Comparison of ENCODE assay signal across 10 mouse cellular contexts in the genomic region with DNA sequence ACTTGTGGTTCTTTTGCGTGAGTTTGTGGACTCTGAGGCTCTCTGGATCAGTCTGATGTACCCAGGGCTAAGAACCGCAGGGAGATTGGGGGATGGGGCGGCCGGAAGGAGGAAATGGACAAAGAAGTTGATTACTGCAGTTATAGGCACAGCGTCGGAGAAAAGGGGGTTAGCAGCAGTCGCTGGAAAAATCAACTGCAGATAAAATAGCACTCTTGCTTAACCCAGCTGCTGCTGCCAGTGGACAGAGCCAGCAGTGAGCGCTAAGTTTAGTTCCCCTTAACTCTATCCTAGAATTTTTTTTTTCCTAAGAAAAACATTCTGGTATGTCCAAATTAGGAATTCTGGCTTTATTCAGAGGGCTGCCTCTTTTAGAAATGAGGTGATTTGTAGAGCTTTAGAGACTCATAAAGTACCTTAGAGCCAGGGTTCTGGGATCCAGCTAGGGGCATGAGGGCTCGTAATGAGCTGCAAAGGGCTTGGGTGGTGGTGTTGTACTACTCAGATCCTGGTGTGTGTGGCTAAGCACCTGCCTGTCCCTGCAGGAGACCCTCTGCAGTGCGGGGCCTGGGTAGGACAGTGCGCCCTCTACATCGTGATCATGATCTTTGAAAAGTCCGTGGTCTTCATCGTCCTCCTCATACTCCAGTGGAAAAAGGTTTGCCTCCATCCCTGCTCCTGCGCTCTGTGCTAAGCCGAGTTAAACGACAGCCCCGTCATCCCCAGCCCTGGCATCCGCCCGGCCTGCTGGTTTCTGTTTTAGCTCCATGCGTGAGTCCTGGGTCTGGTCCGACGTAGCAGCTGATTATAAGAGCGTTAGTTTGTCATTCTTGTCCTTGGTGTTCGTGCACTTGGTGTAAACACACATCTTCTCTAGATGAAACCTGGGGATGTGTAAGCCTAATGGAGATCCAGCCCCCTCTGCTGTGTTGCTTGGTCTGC. TPM values are rescaled to one million over a fixed set of nuclear protein-coding genes. Genes with fewer than 3 reads are reported as not detected.
DNase-seq lines count a peak whose midpoint lies in the region; ATAC-seq lines count a peak whose summit lies in the region.
"Had no signal": no experiment of that assay in that cellular context is flagged by ENCODE, and none has a peak within 500 bp of the region (broad histone marks: within the 10 kb centered on the region; RNA-seq: fewer than 3 reads in every experiment).

No protein-coding gene starts in this region.

- H3K4me2 ChIP-seq in heart, embryonic 13.5 days: peak overlapping the region; percentile 28
- H3K4me2 ChIP-seq in limb, embryonic 15.5 days: peak overlapping the region; percentile 19; the same call in 1 of the 2 replicates

- DNase-seq in right cerebral cortex, postnatal 4 days: peak; percentile 27
- DNase-seq in right cerebral cortex, postnatal 25 days: no peak
- DNase-seq in telencephalon, adult 2 months (ENCODE audit: low read depth, low spot score): peak; percentile 52
- DNase-seq in cerebellum, adult 11 months: no peak
- no peak for DNase-seq in adrenal gland, postnatal 36 days
- DNase-seq: cerebellum, postnatal 14 days had no signal

- H3K27me3 ChIP-seq in heart, embryonic 13.5 days (replicated peaks): no peaks in the 10 kb centered on the region
- no peaks in the 10 kb centered on the region for H3K27me3 ChIP-seq in limb, embryonic 15.5 days

- no peaks in the 10 kb centered on the region for H3K9me3 ChIP-seq in heart, embryonic 13.5 days
- no peaks in the 10 kb centered on the region for H3K9me3 ChIP-seq in limb, embryonic 15.5 days

- ATAC-seq in heart, embryonic 13.5 days (ENCODE audit: extremely low read depth, insufficient number of reproducible peaks, low FRiP score, low TSS enrichment): no peak
- ATAC-seq in limb, embryonic 15.5 days (ENCODE audit: insufficient number of reproducible peaks, low FRiP score, low TSS enrichment, low read depth): peak; percentile 68
- ATAC-seq in inflammation-experienced regulatory T-cells, adult 6 months: no peak

- peaks cover 39% of the 10 kb centered on the region for H3K4me1 ChIP-seq in heart, embryonic 13.5 days
- H3K4me1 ChIP-seq in limb, embryonic 15.5 days: peaks cover 22% of the 10 kb centered on the region

- no peak overlapping the region for H3K4me3 ChIP-seq in heart, embryonic 13.5 days
- no peak overlapping the region for H3K4me3 ChIP-seq in limb, embryonic 15.5 days

- H3K36me3 ChIP-seq in heart, embryonic 13.5 days: peaks cover 44% of the 10 kb centered on the region
- peaks cover 40% of the 10 kb centered on the region for H3K36me3 ChIP-seq in limb, embryonic 15.5 days

- peak overlapping the region; percentile 93 for H3K27ac ChIP-seq in heart, embryonic 13.5 days (replicated peaks)
- H3K27ac ChIP-seq in limb, embryonic 15.5 days: peak overlapping the region; percentile 86

- WGBS in heart, embryonic 13.5 days: 60% methylated on average over 25 of the region's 25 CpGs
- WGBS in limb, embryonic 15.5 days: 52% methylated on average over 25 of the region's 25 CpGs

- peak overlapping the region; percentile 61 for H3K9ac ChIP-seq in heart, embryonic 13.5 days
- H3K9ac ChIP-seq in limb, embryonic 15.5 days: no peak overlapping the region

RNA-seq across cellular contexts. Expression of a gene that starts 8.5 kb away (rescaled TPM):
- polyA plus RNA-seq in heart, embryonic 13.5 days (2015; fragmentation: Nextera tagmentation; extraction: Ambion mirVana): 2.5 and 2.6 TPM in 2 replicates
- polyA plus RNA-seq in limb, embryonic 15.5 days (2015; fragmentation: Nextera tagmentation; extraction: Ambion mirVana): 20.0 and 42.6 TPM in 2 replicates
- total RNA-seq in adrenal gland, postnatal 36 days (2021): 1 to 10 TPM; 2.2 to 4.7 TPM
- polyA plus RNA-seq in inflammation-experienced regulatory T-cells, adult 6 months (2017; shearing (Covaris generic)): 1 to 10 TPM in 2 of 3 experiments, under 1 TPM in 1; 0.49 to 1.3 (median 1.1) TPM

RNA-seq across cellular contexts. Expression of a gene that starts 15.8 kb away (rescaled TPM):
- 0.12 and 1.1 TPM in 2 replicates for polyA plus RNA-seq in heart, embryonic 13.5 days (2015; fragmentation: Nextera tagmentation; extraction: Ambion mirVana)
- polyA plus RNA-seq in limb, embryonic 15.5 days (2015; fragmentation: Nextera tagmentation; extraction: Ambion mirVana): 0.09 and 0.28 TPM in 2 replicates
- 1 to 10 TPM; 4.5 to 5.3 TPM for total RNA-seq in adrenal gland, postnatal 36 days (2021)
- not detected for polyA plus RNA-seq in inflammation-experienced regulatory T-cells, adult 6 months (2017; shearing (Covaris generic))
- total RNA-seq: MEL had no signal

RNA-seq across cellular contexts. Expression of a gene that starts 45.1 kb away (rescaled TPM):
- 14.7 and 15.0 TPM in 2 replicates for polyA plus RNA-seq in heart, embryonic 13.5 days (2015; fragmentation: Nextera tagmentation; extraction: Ambion mirVana)
- polyA plus RNA-seq in limb, embryonic 15.5 days (2015; fragmentation: Nextera tagmentation; extraction: Ambion mirVana): 22.0 and 27.9 TPM in 2 replicates
- 10 to 100 TPM; 16.9 to 26.3 TPM for total RNA-seq in adrenal gland, postnatal 36 days (2021)
- polyA plus RNA-seq in inflammation-experienced regulatory T-cells, adult 6 months (2017; shearing (Covaris generic)): 1 to 10 TPM; 6.2 to 7.5 (median 6.6) TPM

RNA-seq across cellular contexts. Expression of a gene that starts 53.1 kb away (rescaled TPM):
- 1.5 and 5.1 TPM in 2 replicates for polyA plus RNA-seq in heart, embryonic 13.5 days (2015; fragmentation: Nextera tagmentation; extraction: Ambion mirVana)
- polyA plus RNA-seq in limb, embryonic 15.5 days (2015; fragmentation: Nextera tagmentation; extraction: Ambion mirVana): 0.42 and 1.4 TPM in 2 replicates
- total RNA-seq in adrenal gland, postnatal 36 days (2021): 1 to 10 TPM in 1 of 2 experiments, under 1 TPM in 1; 0.16 to 2.0 TPM
- not detected for polyA plus RNA-seq in inflammation-experienced regulatory T-cells, adult 6 months (2017; shearing (Covaris generic))
- total RNA-seq: MEL had no signal

Comparison
In these comparisons a context has a peak if more than half of its experiments do, and no peak if none do; other contexts are left out.
1. DNase-seq: peak in right cerebral cortex, postnatal 4 days (single experiment) and telencephalon, adult 2 months (single experiment); none in right cerebral cortex, postnatal 25 days (single experiment), cerebellum, adult 11 months (single experiment) and adrenal gland, postnatal 36 days (0 of 2).